Mouse (Mus musculus): ENCODE results near the gene Brpf3. TPM values are rescaled to one million over a fixed set of nuclear protein-coding genes. Genes with fewer than 3 reads are reported as not detected.

Brpf3 gene
- polyA plus RNA-seq, 1 experiment from 2014 or later, result 17.3 TPM

DNA sequence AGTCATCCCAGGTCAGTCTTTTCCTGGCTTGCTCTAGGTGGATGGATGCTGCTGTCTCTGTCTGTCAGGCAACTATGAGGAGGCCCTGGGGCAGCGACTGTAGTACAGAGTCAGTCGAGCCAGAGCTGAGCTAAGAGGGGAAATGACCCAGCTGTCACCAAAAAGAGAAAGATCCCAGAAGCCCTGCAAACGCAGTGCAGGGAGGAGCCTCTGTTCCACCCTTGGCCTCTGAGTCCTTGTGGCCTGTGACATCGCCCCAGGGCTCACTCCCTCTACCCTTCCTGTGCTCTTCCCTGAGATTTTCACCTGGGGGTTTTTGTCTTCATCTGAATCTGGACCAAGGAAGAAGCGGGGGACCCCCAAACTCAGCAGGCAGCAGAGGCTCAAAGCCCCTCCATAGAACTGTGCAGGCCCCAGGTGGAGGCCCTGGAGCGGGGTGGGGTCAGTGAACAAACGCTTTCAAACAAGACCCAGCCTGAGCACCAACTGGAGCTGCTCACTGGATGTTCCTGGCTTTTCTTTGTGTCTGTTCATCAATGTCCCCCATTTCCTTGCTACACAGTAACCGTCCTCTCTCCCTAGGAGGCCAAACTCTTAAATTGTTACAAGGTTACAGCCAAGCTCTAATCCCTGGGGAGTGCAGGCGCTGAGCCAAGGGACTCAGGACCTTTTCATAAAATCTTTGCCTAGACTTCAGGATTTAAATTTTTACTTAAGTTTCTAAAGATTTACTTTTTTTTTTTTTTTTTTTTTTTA lies 19.4 kb upstream of the Brpf3 start:
- Histone ChIP-seq H3K27me3 (ENCODE audit: control insufficient read depth, insufficient read depth, low read length) (no peaks in the 10 kb centered on the region), H3K9me3 (ENCODE audit: control insufficient read depth, low read length) (no peaks in the 10 kb centered on the region), H3K4me1 (replicated peaks; ENCODE audit: control insufficient read depth, insufficient read depth, low read length) (no peaks in the 10 kb centered on the region), H3K36me3 (ENCODE audit: control insufficient read depth, insufficient read depth, low read length) (no peaks in the 10 kb centered on the region), H3K27ac (ENCODE audit: low read depth, low read length) (no peak overlapping the region), H3K4me2 (ENCODE audit: low read depth, low read length, severe bottlenecking) (no peak overlapping the region), H3K4me3 (ENCODE audit: low read depth, low read length) (no peak overlapping the region), H3K9ac (ENCODE audit: low read length) (no peak overlapping the region)
- DNase-seq (ENCODE audit: low spot score) (no peak), ATAC-seq (replicated peaks; ENCODE audit: low FRiP score) (no peak)
- WGBS, result 47% methylated on average over 9 of the region's 9 CpGs

DNA sequence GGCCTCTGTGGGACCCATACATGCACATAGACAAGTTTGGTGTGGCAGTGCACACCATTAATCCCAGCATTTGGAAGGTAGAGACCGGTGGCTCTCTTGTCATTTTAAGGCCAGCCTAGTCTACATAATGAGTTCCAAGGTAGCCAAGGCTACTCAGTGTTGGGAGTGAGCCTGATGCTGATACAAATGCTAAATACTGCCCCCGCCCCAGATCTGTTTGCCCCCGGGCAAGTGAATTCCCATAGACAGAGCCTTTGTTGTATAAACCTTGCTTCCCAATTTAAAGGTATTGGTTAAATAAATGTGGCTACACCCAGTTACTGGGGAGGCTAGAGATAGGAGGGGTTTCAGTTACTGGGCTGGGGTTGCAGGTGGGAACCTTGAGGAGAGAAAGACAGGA lies 15.9 kb upstream of the Brpf3 start:
- H3K9me3 ChIP-seq (ENCODE audit: control insufficient read depth, low read length), result no peaks in the 10 kb centered on the region
- no peak overlapping the region for H3K9ac ChIP-seq (ENCODE audit: low read length)
- 92% methylated on average over 3 of the region's 3 CpGs for WGBS
- H3K4me3 ChIP-seq (ENCODE audit: low read depth, low read length), result no peak overlapping the region
- H3K27me3 ChIP-seq (ENCODE audit: control insufficient read depth, insufficient read depth, low read length), result no peaks in the 10 kb centered on the region
- H3K27ac ChIP-seq (ENCODE audit: low read depth, low read length), result no peak overlapping the region
- DNase-seq (ENCODE audit: low spot score) (no peak), ATAC-seq (replicated peaks; ENCODE audit: low FRiP score) (no peak)
- no peaks in the 10 kb centered on the region for H3K4me1 ChIP-seq (replicated peaks; ENCODE audit: control insufficient read depth, insufficient read depth, low read length)
- no peak overlapping the region for H3K4me2 ChIP-seq (ENCODE audit: low read depth, low read length, severe bottlenecking)
- no peaks in the 10 kb centered on the region for H3K36me3 ChIP-seq (ENCODE audit: control insufficient read depth, insufficient read depth, low read length)

DNA sequence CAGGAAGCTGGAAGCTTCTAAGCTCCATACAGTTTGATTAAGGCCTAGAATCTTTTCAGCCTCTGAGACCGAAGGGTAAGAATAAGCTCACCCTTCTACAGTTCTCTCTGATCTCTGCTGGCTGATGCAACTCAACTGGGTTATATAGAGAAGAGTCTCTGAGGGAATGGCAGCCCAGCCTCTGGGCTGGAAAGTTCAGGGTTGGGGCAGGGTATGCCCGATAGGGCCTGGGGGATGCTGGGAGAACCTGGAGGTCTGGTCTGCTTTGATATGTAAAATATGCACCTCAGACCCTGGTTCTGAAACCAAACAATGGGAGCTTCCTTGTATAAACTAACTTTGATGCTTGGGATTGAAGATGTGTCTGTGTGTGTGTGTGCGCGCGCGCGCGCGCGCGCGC lies 13.4 kb upstream of the Brpf3 start:
- no peak overlapping the region for H3K4me2 ChIP-seq (ENCODE audit: low read depth, low read length, severe bottlenecking)
- DNase-seq (ENCODE audit: low spot score) (no peak), ATAC-seq (replicated peaks; ENCODE audit: low FRiP score) (no peak)
- H3K4me1 ChIP-seq (replicated peaks; ENCODE audit: control insufficient read depth, insufficient read depth, low read length), result no peaks in the 10 kb centered on the region
- H3K36me3 ChIP-seq (ENCODE audit: control insufficient read depth, insufficient read depth, low read length), result no peaks in the 10 kb centered on the region
- no peak overlapping the region for H3K9ac ChIP-seq (ENCODE audit: low read length)
- H3K27ac ChIP-seq (ENCODE audit: low read depth, low read length), result no peak overlapping the region
- H3K9me3 ChIP-seq (ENCODE audit: control insufficient read depth, low read length), result no peaks in the 10 kb centered on the region
- H3K4me3 ChIP-seq (ENCODE audit: low read depth, low read length), result no peak overlapping the region
- H3K27me3 ChIP-seq (ENCODE audit: control insufficient read depth, insufficient read depth, low read length), result no peaks in the 10 kb centered on the region
- WGBS, result 97% methylated on average over 12 of the region's 12 CpGs

DNA sequence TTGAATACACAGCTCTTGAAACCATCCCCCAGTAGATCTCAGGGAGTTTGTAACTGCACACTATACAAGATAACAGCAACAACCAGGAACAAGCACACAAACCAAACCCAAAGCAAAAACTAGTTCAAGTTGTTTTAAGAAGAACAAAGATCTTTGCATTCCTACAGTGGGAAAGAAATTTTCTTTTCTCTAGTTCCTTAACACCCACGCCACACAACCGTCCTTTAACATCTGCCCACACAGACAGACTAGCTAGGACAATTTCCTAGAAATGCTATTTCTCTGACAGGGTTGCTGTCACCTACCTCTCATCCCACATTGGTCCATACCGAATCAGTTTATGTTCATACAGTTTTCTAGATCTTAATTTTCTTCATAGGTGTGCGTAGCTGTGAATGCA lies 3.9 kb upstream of the Brpf3 start:
- Histone ChIP-seq H3K4me3 (ENCODE audit: low read depth, low read length) (no peak overlapping the region), H3K9me3 (ENCODE audit: control insufficient read depth, low read length) (no peaks in the 10 kb centered on the region), H3K27me3 (ENCODE audit: control insufficient read depth, insufficient read depth, low read length) (no peaks in the 10 kb centered on the region), H3K9ac (ENCODE audit: low read length) (no peak overlapping the region), H3K4me1 (replicated peaks; ENCODE audit: control insufficient read depth, insufficient read depth, low read length) (peaks cover 9% of the 10 kb centered on the region), H3K27ac (ENCODE audit: low read depth, low read length) (no peak overlapping the region), H3K4me2 (ENCODE audit: low read depth, low read length, severe bottlenecking) (no peak overlapping the region), H3K36me3 (ENCODE audit: control insufficient read depth, insufficient read depth, low read length) (no peaks in the 10 kb centered on the region)
- ATAC-seq (replicated peaks; ENCODE audit: low FRiP score) (no peak), DNase-seq (ENCODE audit: low spot score) (no peak)
- 92% methylated on average over 4 of the region's 4 CpGs for WGBS

DNA sequence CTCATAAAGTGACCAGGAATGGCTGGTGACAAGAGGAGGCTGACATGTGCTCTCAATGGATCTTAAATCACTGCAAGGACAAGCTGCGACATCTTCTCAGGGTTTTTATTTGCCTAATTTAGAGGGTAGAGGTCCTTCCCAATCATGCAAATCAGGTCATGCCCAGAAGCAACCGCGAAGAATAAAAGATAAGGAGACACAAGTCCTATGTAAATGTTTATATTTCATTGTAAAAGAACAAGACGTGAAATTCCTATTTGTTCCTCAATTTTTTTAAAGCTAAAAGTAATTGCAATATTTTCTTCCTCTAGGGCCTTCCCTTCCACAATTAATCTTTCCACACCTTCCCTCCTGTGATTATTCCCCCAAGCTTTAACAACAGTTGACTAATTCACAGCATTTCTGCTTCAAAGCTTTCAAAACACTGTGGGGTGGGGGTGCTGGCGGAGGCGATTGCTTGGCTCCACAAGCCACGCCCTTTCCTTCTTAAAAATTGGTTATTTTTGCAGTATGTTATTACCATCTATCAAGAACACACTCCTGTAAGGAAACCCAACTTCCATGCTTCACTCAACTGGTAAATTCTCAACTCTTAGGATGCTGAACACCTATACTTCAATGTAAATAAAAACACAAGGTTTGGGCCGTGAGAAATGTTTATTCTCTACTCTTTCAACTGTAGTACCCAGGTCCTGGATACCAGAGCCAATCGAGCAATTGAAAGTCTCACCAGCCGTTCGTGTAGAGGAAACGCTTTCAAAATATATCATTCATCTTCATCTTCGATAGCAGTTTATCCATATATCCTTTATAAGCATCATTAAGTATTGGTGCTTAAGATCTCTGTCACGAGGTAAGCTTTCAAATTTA lies 1.4 kb upstream of the Brpf3 start:
- H3K4me1 ChIP-seq (replicated peaks; ENCODE audit: control insufficient read depth, insufficient read depth, low read length), result peaks cover 12% of the 10 kb centered on the region
- no peaks in the 10 kb centered on the region for H3K9me3 ChIP-seq (ENCODE audit: control insufficient read depth, low read length)
- H3K36me3 ChIP-seq (ENCODE audit: control insufficient read depth, insufficient read depth, low read length), result no peaks in the 10 kb centered on the region
- peak overlapping the region; percentile 34; the same call in 1 of the 2 replicates for H3K27ac ChIP-seq (ENCODE audit: low read depth, low read length)
- no peaks in the 10 kb centered on the region for H3K27me3 ChIP-seq (ENCODE audit: control insufficient read depth, insufficient read depth, low read length)
- peak overlapping the region; percentile 99 for H3K4me2 ChIP-seq (ENCODE audit: low read depth, low read length, severe bottlenecking)
- WGBS, result 24% methylated on average over 14 of the region's 14 CpGs
- peak overlapping the region; percentile 97 for H3K4me3 ChIP-seq (ENCODE audit: low read depth, low read length)
- ATAC-seq (replicated peaks; ENCODE audit: low FRiP score), result no peak
- peak overlapping the region; percentile 100 for H3K9ac ChIP-seq (ENCODE audit: low read length)
- no peak for DNase-seq (ENCODE audit: low spot score)

DNA sequence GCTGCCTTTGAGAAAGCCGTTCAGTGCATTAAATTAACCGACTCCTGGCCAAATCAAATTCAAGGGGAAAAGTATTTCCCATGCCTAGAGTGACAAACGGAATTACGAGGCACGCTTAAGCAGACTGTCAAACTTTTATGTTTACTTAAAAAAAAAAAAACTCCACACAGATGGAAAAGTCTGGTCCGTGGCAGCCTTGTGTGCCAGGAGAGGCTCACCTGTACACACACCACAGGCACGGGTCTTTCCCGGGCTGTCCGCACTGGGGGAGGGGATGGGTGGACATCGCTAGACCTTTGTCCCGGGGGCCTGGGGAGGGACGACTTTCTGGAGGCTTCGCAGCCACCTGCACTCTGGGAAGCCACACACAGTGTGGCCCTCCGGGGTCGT lies 614 bp upstream of the Brpf3 start:
- Histone ChIP-seq H3K27ac (ENCODE audit: low read depth, low read length) (peak overlapping the region; percentile 97), H3K4me3 (ENCODE audit: low read depth, low read length) (peak overlapping the region; percentile 97), H3K27me3 (ENCODE audit: control insufficient read depth, insufficient read depth, low read length) (no peaks in the 10 kb centered on the region), H3K4me2 (ENCODE audit: low read depth, low read length, severe bottlenecking) (peak overlapping the region; percentile 99), H3K36me3 (ENCODE audit: control insufficient read depth, insufficient read depth, low read length) (no peaks in the 10 kb centered on the region), H3K9ac (ENCODE audit: low read length) (peak overlapping the region; percentile 100), H3K9me3 (ENCODE audit: control insufficient read depth, low read length) (no peaks in the 10 kb centered on the region), H3K4me1 (replicated peaks; ENCODE audit: control insufficient read depth, insufficient read depth, low read length) (peaks cover 12% of the 10 kb centered on the region)
- 1% methylated on average over 15 of the region's 15 CpGs for WGBS
- no peak; the same call in 1 of the 2 replicates for ATAC-seq (replicated peaks; ENCODE audit: low FRiP score)
- no peak for DNase-seq (ENCODE audit: low spot score)

DNA sequence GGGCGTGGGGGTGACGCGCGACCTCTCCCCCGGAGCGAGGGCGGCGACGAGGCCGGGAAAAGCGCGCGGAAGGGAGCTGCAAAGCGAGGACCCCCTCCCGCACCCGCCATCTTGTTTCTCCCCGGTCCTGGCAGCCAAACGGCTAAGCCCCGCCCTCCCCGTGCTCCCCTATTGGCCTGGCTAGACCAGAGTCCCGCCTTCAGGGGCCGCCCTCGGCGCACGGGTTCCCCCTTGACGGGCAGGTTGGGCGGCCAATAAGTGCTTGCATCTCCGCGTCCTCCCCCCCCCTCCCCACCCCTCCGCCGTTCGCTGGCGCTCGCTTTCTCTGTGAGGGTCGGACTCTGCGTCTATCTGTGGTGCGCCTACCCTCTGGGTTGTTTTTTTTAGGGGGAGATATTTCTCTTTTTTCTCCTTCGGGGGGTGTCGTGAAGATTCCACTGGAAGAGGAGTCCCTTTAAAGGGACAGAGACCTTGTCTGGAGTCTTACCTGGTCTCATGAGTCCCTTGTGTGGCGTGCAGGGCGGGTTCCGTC lies 650 bp downstream of the Brpf3 start:
- H3K27ac ChIP-seq (ENCODE audit: low read depth, low read length), result peak overlapping the region; percentile 97
- peak overlapping the region; percentile 97 for H3K4me3 ChIP-seq (ENCODE audit: low read depth, low read length)
- H3K9ac ChIP-seq (ENCODE audit: low read length), result peak overlapping the region; percentile 100
- no peaks in the 10 kb centered on the region for H3K27me3 ChIP-seq (ENCODE audit: control insufficient read depth, insufficient read depth, low read length)
- peaks cover 2% of the 10 kb centered on the region; the same call in 1 of the 2 replicates for H3K36me3 ChIP-seq (ENCODE audit: control insufficient read depth, insufficient read depth, low read length)
- WGBS, result 0% methylated on average over 31 of the region's 42 CpGs
- peaks cover 12% of the 10 kb centered on the region for H3K4me1 ChIP-seq (replicated peaks; ENCODE audit: control insufficient read depth, insufficient read depth, low read length)
- H3K9me3 ChIP-seq (ENCODE audit: control insufficient read depth, low read length), result no peaks in the 10 kb centered on the region
- ATAC-seq (replicated peaks; ENCODE audit: low FRiP score), result peak; percentile 98
- H3K4me2 ChIP-seq (ENCODE audit: low read depth, low read length, severe bottlenecking), result peak overlapping the region; percentile 99
- peak; percentile 100 for DNase-seq (ENCODE audit: low spot score)

DNA sequence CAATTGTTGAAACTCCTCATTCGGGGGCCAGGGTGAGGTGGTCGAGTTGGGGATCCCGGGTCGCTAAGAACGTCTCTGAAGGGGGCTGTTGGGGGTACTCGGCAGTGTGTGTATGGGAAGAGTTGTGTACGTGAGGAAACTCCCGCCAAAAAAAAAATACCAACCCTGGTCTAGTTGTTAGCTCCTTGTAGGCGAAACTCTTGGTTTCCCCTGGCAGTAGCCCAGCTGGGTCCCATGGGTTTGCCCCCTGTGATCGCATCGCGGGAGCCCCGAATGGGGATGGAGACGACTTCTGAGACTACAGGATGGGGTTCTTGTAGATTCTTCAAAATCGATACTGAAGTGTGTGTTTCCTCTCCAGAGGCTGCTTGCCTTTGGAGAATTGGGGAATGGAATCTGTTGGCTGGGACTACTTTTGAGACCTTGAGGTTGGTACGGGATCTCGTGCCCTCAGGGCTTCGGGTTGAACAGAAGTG lies 1.2 kb downstream of the Brpf3 start:
- no peak for ATAC-seq (replicated peaks; ENCODE audit: low FRiP score)
- H3K4me2 ChIP-seq (ENCODE audit: low read depth, low read length, severe bottlenecking), result peak overlapping the region; percentile 92
- H3K27ac ChIP-seq (ENCODE audit: low read depth, low read length), result peak overlapping the region; percentile 31; the same call in 1 of the 2 replicates
- DNase-seq (ENCODE audit: low spot score), result no peak
- under 1% methylated on average over 18 of the region's 18 CpGs for WGBS
- peaks cover 8% of the 10 kb centered on the region for H3K36me3 ChIP-seq (ENCODE audit: control insufficient read depth, insufficient read depth, low read length)
- peak overlapping the region; percentile 83 for H3K9ac ChIP-seq (ENCODE audit: low read length)
- peaks cover 12% of the 10 kb centered on the region for H3K4me1 ChIP-seq (replicated peaks; ENCODE audit: control insufficient read depth, insufficient read depth, low read length)
- peak overlapping the region; percentile 97 for H3K4me3 ChIP-seq (ENCODE audit: low read depth, low read length)
- H3K27me3 ChIP-seq (ENCODE audit: control insufficient read depth, insufficient read depth, low read length), result no peaks in the 10 kb centered on the region
- no peaks in the 10 kb centered on the region for H3K9me3 ChIP-seq (ENCODE audit: control insufficient read depth, low read length)
